Mouse (Mus musculus): ENCODE measurements at regions not wholly inside any gene's neighbourhood (a gene's known extent, or its start where the extent isn't known, plus 50 kb on each side); places are given as distances from the start of the nearest gene placed in this dataset.

DNA sequence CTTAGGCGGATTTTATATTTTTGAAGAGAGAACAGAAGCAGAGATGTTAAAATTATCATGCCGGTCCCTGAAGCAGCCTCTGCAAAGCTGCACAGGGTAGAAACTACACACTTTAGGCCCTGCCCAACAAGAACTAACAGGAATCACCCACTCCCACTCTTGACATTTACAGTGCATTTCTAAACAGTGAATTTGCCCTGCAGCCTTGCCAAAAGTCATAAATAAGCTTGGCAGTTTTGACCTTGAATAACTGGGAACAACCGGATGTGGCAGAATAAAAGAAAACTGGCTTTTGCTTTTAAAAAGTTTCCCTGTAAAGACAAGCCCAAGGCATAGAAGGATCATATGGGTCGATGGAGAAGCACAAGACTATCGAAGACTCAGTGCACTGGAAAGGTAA is 460.1 kb upstream of the Grid2 start:
- peak; percentile 12 for DNase-seq

All from adrenal gland, postnatal 25 days (tissue).